Mouse (Mus musculus) gastrocnemius, adult 2 months (tissue): Measurements from ENCODE around the gene Padi6. TPM values are rescaled to one million over a fixed set of nuclear protein-coding genes. Genes with fewer than 3 reads are reported as not detected.

Experiments
- DNase-seq: peaks from one replicate; pipeline ENCODE4 v3.0.0; 2022
- H3K27ac ChIP-seq: fragments of 200-600 bp; 2 replicates; pipeline ENCODE4 v1.8.1; 2022; ENCODE audit warnings: mild to moderate bottlenecking
- H3K4me3 ChIP-seq: fragments of 200-600 bp; 2 replicates; pipeline ENCODE4 v1.8.1; 2022; ENCODE audit warnings: mild to moderate bottlenecking, moderate library complexity
- CTCF ChIP-seq: fragments of 200-600 bp; IDR thresholded peaks from 2 replicates; pipeline ENCODE4 v1.8.1; 2022; ENCODE audit warnings: antibody characterized with exemption, mild to moderate bottlenecking, moderate library complexity
- intact Hi-C: fragments of 180-260 bp; cut with DNase I; formaldehyde crosslinking; loops from one replicate; pipeline ENCODE4 v1.15.1; 2025
- total RNA-seq, 2 experiments: library from RNA; stranded (reverse); gene quantifications; 2 replicates each; pipeline ENCODE4 v1.2.3; 2021

The Padi6 gene
- total RNA-seq, 2 experiments from 2014 or later: not detected

DNA sequence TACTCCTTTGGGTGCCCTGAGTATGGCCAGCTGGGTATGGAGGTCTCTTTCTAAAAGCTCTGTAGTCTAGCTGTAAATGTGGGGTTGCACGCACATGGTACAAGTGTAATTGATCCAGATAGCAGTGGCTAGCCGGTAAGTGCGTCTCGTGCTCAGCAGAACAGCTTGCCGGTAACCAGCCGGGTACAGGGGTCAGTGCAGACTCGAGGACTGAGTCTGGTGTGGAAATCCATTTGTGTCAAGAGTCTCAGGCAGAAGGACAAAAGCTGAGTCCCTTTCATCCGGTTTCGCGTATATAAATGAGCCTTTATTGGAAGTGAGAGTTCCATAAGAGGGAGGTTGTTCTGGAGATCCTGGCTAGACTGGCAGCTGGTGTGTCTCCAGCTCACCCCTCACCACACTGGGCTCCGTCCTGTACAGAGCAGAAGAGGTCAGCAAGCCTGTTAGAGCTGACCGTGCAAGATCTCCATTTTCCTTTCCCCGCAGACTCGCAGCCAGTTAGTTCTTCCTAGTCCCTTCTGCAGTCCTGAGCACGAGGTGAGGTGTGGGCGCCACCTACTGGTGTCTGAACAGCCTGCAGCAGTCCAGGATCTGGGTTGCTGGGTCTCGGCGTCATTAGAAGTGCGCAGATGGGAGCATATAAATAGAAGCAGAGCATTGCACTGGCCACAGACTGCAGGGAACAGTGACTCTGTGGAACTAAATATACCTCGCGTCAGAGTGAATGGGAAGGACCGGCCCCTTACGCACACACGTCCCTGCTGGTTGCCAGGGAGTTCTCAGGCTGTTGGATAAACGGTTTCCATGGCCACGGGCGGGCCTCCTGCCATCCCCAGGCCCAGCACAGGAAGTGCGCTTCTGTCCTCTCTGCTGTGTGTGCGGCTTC is 28.7 kb downstream of the Padi6 start:
- intact Hi-C loops: loop anchor here (1.0 kb wide), 1 partner anchor 34 kb away; no protein-coding TSS in a partner anchor
- peak overlapping the region; percentile 84 for H3K27ac ChIP-seq

DNA sequence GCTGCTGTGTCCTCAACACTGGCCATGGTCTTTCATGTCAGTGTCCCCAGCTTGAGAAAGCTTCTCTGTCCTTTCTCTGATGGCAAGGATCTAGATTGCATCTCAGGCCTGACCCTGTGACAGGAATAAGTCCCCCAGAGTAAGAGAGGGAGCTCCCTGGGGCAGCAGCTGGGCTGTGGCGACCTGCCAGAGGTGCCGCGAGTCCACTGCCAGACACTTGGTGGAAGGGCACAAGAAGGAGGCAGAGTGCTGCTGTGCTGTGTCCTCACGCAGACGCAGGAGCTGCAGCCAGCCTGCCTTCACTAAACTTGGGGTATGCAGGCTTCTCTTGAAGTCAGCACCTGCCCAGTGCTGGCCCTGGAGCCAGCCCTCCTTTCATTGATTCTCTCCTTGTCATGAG is 31.1 kb downstream of the Padi6 start:
- peak; percentile 90 for DNase-seq
- intact Hi-C loops: no loop called here
- H3K27ac ChIP-seq: peak overlapping the region; percentile 88
- no peak overlapping the region for H3K4me3 ChIP-seq
- TF ChIP-seq CTCF: no peak

More for the DNA sequence above, 28.7 kb downstream of the Padi6 start:
- DNase-seq: peak; percentile 97
- H3K4me3 ChIP-seq: peak overlapping the region; percentile 1; the same call in 1 of the 2 replicates
- peak; percentile 96 for TF ChIP-seq CTCF

DNA sequence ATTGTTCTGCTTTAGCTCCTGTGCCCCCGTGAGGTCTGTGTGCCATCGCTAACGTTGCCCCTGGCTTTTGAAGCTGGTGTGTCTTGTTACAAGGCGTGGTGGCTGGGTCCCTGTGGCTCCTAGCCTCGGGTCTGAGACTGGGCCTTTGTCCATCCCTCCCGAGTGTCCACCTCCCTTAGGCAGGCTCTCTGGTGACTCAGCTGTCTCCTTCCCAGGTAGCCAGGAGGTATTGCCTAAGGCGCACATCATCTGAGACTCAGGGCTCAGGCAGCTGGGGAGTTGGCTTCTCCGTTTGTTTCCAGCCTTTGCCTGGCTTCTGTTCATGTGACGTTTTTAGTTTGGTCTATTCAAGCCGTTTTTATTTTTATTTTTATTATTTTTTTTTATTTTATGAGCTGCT is 31.7 kb downstream of the Padi6 start:
- TF ChIP-seq CTCF: no peak
- intact Hi-C loops: no loop called here
- Histone ChIP-seq H3K4me3 (no peak overlapping the region), H3K27ac (peak overlapping the region; percentile 88)
- DNase-seq: peak; percentile 62

DNA sequence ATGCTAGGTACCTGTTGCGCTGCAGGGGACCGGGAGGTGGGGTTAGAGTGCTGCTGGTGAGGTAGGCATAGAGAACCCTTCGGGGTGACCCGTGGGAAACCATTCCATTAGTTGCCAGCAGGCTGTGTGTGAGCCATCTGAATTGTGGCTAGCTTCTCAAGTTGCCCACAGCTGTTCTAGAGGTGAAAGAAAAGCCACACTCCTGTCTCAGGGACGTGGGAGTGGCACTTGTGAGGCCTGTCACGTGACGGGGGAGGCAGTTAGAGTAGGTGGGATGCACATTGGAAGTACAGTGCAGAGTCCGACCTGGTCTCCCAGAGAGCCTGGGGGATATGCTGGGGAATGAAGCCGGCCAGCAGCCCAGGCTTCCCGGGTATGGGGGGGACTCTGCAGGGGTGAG is 32.8 kb downstream of the Padi6 start:
- Histone ChIP-seq H3K27ac (peak overlapping the region; percentile 88), H3K4me3 (no peak overlapping the region)
- TF ChIP-seq CTCF: no peak
- DNase-seq: no peak
- intact Hi-C loops: no loop called here

DNA sequence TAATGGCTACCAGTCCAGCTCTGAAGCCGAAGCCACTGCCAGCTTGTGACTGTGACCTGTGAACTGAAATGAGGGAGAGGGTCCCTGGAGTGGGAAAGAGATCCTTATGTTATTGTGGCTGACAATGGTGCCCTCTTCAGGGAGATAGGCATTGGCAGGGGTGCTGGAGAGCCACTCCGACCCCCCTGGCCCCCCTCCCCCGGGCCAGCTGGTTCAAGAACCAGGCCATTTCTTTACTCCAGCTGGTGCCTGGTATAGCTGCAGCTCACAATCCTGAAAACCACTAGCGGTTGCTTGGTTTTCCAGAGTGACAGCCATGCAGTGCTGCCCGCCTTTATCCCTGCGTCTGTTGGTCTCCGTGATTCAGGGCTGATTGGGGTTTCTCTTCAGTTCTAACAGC is 33.3 kb downstream of the Padi6 start:
- no peak for TF ChIP-seq CTCF
- no peak for DNase-seq
- intact Hi-C loops: no loop called here
- Histone ChIP-seq H3K4me3 (no peak overlapping the region), H3K27ac (peak overlapping the region; percentile 88)

DNA sequence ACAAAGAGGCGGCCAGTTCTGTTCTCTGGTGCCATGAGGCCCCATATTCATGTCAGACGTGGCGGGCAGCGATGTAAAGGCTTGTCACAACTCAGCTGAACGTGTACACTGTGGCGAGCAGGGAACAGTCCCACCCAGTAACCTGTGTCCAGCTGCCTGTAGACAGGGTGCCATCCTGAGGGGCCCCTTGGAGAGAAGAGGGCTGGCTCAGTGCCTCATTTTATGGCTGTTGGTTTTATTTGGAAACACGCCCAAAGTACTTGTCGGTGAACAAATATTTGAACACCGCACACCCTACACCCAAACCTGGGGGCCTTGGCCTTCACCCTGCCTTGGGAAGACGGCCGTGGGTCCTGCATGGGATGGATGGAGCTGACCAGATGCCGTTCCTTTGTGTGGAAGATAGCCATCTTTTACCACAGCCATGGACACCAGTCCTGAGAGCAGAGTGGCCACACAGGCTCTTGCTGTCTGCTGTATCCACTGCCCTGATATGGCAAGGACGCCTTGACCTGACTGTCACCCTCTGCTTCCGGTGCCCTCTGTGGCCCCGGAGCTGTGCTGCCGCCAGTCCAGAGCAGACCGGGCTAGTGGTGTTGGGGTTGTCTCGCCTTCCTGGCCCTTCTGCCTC is 34.0 kb downstream of the Padi6 start:
- Histone ChIP-seq H3K27ac (peak overlapping the region; percentile 88), H3K4me3 (0 out of 2 replicates have a peak overlapping the region, but pooled peaks have one; percentile 2)
- no peak for TF ChIP-seq CTCF
- DNase-seq: no peak
- intact Hi-C loops: no loop called here

DNA sequence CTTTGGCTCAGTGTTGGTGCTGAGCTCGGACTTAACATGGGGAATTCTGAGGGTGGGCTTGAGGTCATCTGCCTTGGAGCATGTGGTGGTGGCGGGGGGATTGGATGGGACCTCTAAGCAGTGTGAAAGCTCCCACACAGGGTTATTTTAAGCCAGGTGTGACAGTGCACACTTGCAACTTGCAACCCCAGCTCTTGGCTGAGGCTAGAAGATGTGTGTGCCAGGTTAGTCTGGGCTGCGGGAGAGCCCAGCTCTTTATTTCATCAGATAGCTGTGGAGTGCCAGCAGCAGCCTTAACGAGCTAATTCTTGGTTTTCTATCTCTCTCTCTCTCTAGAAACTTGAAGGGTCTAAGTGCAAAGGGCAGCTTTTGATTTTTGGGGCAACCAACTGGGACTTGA is 34.8 kb downstream of the Padi6 start:
- Histone ChIP-seq H3K4me3 (0 out of 2 replicates have a peak overlapping the region, but pooled peaks have one; percentile 24), H3K27ac (peak overlapping the region; percentile 88)
- peak; percentile 81 for DNase-seq
- TF ChIP-seq CTCF: no peak
- intact Hi-C loops: no loop called here

DNA sequence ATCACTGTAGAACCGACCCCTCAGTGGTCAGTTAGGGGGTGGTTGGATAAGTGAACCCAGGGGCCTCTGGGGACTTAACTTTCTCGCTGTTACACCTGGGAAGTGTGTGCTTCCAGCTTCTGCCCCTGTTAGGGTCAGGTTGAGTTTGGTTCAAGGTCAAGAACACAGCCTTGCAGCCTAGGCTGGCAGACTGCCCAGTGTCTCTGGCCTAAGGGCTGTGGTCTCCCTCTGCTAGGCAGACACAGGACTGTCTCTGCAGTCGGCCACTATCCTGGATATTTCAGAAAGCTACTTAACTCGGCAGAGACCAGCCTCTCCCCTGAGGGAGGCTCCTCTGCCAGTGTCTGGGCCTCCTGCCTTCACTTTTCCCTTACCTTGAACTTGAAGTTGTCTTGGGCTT is 38.3 kb downstream of the Padi6 start:
- H3K27ac ChIP-seq: peak overlapping the region; percentile 98
- intact Hi-C loops: no loop called here
- no peak for TF ChIP-seq CTCF
- DNase-seq: no peak
- peak overlapping the region; percentile 91; the same call in 1 of the 2 replicates for H3K4me3 ChIP-seq

DNA sequence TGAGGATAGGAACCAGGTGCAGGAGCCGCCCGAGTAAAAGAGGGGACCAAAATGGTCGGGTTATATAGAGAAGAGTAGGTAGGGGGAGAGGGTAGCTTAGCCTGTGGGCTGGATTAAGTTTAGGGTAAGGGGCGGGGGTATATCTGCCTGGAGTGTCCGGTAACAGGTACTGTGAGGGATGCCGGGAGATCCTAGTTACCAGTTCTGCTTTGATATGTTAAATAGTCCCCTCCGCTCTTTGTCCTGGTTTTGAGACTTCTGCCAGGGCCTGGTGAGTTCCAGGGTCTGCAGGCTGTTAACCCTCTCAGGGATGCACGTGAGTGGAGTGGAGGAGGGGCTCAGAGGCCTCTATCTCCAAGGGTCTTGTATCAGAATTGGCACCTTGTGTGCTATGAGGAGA is 38.8 kb downstream of the Padi6 start:
- TF ChIP-seq CTCF: no peak
- Histone ChIP-seq H3K27ac (peak overlapping the region; percentile 98), H3K4me3 (peak overlapping the region; percentile 91)
- intact Hi-C loops: no loop called here
- DNase-seq: no peak

DNA sequence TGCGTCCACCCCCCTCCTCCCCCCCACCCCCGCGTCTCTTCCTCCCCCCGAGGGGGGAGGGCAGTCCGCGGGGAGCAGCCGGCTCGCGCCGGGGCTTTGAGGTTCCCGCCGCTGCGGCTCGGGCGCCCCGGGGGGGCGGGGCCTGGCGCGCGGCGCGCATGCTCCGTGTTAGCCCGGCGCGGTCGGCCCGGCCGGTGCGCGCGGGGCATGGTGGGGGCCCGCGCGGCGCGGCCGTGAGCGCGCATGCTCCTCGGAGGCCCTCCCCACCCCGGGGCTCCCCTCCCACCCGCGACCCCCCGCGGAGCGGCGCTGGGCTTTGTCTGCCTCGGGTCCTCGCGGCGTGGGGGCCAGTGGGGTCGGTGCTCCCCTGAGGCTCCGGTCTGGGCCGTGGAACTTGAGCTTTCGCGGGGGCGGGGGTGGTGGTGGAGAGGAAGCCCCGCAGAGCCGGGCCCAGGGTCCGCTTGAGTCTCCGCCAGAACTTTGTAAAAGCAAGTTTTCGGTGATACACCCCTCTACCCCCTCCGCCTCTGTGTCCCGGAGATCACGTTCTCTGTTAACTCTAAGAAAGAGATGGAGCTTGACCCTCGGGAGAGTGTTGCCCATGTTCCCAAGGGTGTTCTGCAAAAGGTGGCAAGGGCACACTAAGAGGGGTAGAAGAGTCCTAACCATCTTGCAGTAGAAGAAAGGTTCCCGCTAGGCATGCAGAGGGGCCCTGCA is 39.7 kb downstream of the Padi6 start:
- Histone ChIP-seq H3K4me3 (peak overlapping the region; percentile 91), H3K27ac (peak overlapping the region; percentile 98)
- intact Hi-C loops: no loop called here
- DNase-seq: peak; percentile 95
- TF ChIP-seq CTCF: no peak

DNA sequence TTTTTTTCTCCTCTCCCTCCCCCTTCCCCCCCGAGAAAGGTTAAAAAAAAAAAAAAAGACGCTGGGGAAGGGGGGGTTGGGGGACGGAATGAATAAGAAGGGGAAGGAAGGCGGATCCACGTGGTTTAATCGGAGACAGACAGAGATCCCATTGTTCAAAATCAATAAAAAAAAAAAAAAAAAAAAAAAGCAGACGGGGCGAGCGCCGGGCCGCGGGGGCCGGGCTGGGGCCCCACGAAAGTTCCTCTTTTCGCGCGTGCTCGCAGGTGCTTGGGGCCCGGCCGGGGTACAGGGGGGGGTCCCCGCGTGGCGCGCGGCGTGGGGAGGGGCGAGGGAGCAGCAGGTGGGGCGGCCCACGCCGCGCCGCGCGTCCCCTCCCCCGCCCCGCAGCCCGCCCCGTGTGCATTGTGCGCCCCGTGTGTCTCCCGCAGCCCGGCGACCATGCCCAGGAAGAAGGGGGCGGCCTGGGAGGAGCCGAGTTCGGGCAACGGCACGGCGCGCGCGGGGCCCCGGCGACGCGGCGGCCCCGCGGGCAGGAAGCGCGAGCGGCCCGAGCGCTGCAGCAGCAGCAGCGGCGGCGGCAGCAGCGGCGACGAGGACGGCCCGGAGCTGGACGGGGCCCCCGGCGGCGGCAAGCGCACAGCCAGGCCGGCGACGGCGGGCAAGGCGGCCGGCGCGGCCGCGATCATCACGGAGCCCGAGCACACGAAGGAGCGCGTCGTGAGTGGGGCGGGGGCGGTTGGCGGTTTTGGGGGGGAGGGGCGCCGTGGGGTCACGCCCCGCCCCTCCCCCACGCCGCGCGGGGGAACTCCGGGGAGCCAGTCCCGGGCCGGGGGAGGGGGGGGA is 40.5 kb downstream of the Padi6 start:
- intact Hi-C loops: no loop called here
- DNase-seq: peak; percentile 50
- H3K27ac ChIP-seq: peak overlapping the region; percentile 98
- peak overlapping the region; percentile 91 for H3K4me3 ChIP-seq
- TF ChIP-seq CTCF: no peak
